ENCODE assay signal across 6 mouse cellular contexts in the genomic region with DNA sequence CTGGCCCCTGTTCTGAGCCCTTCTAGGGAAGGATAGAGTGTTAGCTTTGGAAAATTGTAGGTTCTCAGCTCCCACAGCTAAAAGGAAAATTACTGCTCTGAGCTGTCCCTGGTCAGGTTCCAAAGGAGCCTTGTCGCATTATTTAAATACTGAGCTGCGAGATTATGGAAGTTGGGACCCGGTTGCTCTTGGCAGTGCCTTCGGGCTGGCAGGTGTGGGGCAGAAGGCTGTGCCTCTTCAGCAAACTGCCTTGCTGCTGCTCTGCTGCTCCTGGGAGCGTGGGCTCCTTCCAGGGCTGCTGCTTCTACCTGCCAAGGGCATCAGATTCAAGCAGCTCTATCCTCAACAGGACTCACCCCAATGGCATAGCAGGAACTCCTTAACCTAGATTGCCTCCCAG.
"Had no signal": no experiment of that assay in that cellular context is flagged by ENCODE, and none has a peak within 500 bp of the region (broad histone marks: within the 10 kb centered on the region; RNA-seq: fewer than 3 reads in every experiment).

No protein-coding gene starts in this region.

- DNase-seq: kidney, postnatal 25 days; layer of hippocampus, adult 9-11 months; layer of hippocampus, postnatal 36 days; retina, postnatal 1 day; right cerebral cortex, postnatal 14 days; thymus, postnatal 36 days had no signal
